Mouse (Mus musculus): ENCODE measurements around the gene Cpt1c. TPM values are rescaled to one million over a fixed set of nuclear protein-coding genes. Genes with fewer than 3 reads are reported as not detected.
A peak's percentile ranks its signal among the peaks of the same experiment; 100 is the strongest.

Cpt1c gene
- total and polyA plus RNA-seq, 2 experiments from 2014 or later, result 54.0 to 88.1 TPM

DNA sequence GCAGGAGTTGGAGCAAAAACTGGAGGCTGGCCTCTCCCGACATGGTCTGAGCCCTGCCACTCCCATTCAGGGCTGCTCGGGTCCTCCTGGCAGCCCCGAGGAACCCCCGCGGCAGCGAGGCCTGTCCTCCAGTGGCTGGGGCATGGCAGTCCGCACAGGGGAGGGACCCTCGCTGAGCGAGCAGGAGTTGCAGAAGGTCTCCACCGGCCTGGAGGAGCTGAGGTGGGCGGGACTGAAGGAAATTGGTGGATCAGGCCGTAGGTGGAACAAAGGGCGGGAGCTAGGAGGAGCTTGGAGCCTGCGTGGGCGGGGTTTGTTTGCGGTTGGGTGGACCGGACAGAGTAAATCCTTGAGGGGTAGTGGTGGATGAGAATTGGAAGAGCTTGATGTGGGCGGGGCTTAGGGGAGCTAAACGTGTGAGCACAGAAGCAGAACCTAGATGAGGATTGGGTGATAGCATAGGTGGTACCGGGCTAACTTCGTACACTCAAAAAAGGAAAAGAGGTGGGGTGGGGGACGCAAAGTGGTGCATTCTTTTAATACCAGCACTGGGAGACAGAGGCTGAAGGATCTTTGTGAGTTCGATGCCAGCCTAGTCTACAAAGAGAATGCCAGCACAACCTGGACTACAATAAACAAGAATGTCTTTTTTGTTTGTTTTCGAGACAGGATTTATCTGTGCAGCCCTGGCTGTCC, 21.9 kb downstream of the Cpt1c start:
- Histone ChIP-seq H3K27ac (ENCODE audit: low read depth, low read length) (no peak overlapping the region), H3K9me3 (ENCODE audit: low read length) (no peaks in the 10 kb centered on the region), H3K27me3 (ENCODE audit: insufficient read depth, low read length) (peaks cover 15% of the 10 kb centered on the region), H3K4me2 (ENCODE audit: low read depth, low read length, poor library complexity, severe bottlenecking) (peak overlapping the region; percentile 69), H3K4me3 (ENCODE audit: low read depth, low read length) (peak overlapping the region; percentile 42), H3K36me3 (ENCODE audit: insufficient read depth, low read length) (no peaks in the 10 kb centered on the region), H3K9ac (replicated peaks; ENCODE audit: low read length, poor library complexity, severe bottlenecking) (peak overlapping the region; percentile 55), H3K4me1 (ENCODE audit: insufficient read depth, low read length) (no peaks in the 10 kb centered on the region)
- 6% methylated on average over 24 of the region's 24 CpGs for WGBS
- peak; percentile 74 for ATAC-seq (ENCODE audit: low FRiP score)
- peak; percentile 94 for DNase-seq (ENCODE audit: low spot score)
- TF ChIP-seq CTCF (IDR thresholded peaks at IDR 0.05), result no peak

DNA sequence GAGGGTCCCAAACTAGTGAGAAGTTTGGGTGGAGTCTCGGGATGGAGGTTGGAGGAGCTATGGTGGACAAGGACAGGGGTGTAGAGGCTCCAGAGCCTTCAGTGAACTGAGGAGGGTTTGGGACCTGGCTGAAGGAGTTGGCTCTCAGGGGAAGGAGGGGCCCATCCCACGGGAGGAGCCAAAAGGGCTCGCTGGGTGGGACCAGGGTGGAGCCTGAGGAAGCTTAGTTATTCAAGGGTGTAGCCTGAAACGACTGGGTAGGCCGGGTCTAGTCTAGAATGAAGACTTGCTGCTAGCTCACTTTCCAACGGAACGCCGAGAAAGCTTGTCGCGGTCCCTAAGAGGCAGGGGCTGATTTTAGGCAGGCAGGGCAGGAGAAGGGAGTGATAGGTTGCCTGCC, 22.7 kb downstream of the Cpt1c start:
- no peak overlapping the region for H3K9ac ChIP-seq (replicated peaks; ENCODE audit: low read length, poor library complexity, severe bottlenecking)
- H3K4me1 ChIP-seq (ENCODE audit: insufficient read depth, low read length), result no peaks in the 10 kb centered on the region
- peaks cover 15% of the 10 kb centered on the region for H3K27me3 ChIP-seq (ENCODE audit: insufficient read depth, low read length)
- no peak for DNase-seq (ENCODE audit: low spot score)
- H3K4me2 ChIP-seq (ENCODE audit: low read depth, low read length, poor library complexity, severe bottlenecking), result peak overlapping the region; percentile 69
- peak overlapping the region; percentile 42 for H3K4me3 ChIP-seq (ENCODE audit: low read depth, low read length)
- H3K36me3 ChIP-seq (ENCODE audit: insufficient read depth, low read length), result no peaks in the 10 kb centered on the region
- 0% methylated on average over 10 of the region's 10 CpGs for WGBS
- H3K27ac ChIP-seq (ENCODE audit: low read depth, low read length), result no peak overlapping the region
- no peak for TF ChIP-seq CTCF (IDR thresholded peaks at IDR 0.05)
- peak; percentile 35; the same call in 1 of the 2 replicates for ATAC-seq (ENCODE audit: low FRiP score)
- H3K9me3 ChIP-seq (ENCODE audit: low read length), result no peaks in the 10 kb centered on the region

- Histone ChIP-seq H3K9ac (replicated peaks; ENCODE audit: low read length, poor library complexity, severe bottlenecking) (no peak overlapping the region), H3K27ac (ENCODE audit: low read depth, low read length) (no peak overlapping the region), H3K27me3 (ENCODE audit: insufficient read depth, low read length) (peaks cover 15% of the 10 kb centered on the region), H3K4me2 (ENCODE audit: low read depth, low read length, poor library complexity, severe bottlenecking) (no peak overlapping the region), H3K36me3 (ENCODE audit: insufficient read depth, low read length) (no peaks in the 10 kb centered on the region), H3K4me3 (ENCODE audit: low read depth, low read length) (no peak overlapping the region), H3K9me3 (ENCODE audit: low read length) (no peaks in the 10 kb centered on the region), H3K4me1 (ENCODE audit: insufficient read depth, low read length) (no peaks in the 10 kb centered on the region)
- DNase-seq (ENCODE audit: low spot score) (no peak), ATAC-seq (ENCODE audit: low FRiP score) (no peak)
- TF ChIP-seq CTCF (IDR thresholded peaks at IDR 0.05), result no peak
- 71% methylated on average over 6 of the region's 6 CpGs for WGBS
These were observed 24.7 kb downstream of the Cpt1c start for GRCm38 (mm10) chr7:44949922-44950321.

DNA sequence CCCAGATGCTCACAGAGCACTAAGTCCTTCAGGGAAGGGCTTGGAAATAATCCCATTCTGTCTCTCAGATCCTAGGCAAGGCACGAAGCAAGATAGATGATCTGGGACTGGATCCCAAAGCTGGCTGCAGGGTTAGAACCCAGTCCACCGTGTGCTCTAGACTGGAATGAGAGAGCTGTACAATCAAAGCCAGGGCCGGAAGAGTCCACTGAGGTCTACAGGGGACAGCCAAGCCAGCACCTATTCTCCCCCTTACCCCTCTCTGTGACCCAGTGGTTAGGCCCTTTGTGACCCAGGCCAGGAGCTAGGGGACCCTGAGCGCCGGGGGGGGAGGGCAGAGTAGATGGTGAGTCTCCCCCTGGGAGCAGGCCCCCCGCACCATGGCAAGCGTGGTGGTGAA, 31.7 kb downstream of the Cpt1c start, which contains the start of gene Tsks:
Tsks (plus strand) TSS at position 301 of the 400 bp plus-strand sequence.
- WGBS, result 76% methylated on average over 7 of the region's 7 CpGs
- Histone ChIP-seq H3K36me3 (ENCODE audit: insufficient read depth, low read length) (no peaks in the 10 kb centered on the region), H3K4me1 (ENCODE audit: insufficient read depth, low read length) (no peaks in the 10 kb centered on the region), H3K27me3 (ENCODE audit: insufficient read depth, low read length) (no peaks in the 10 kb centered on the region), H3K9ac (replicated peaks; ENCODE audit: low read length, poor library complexity, severe bottlenecking) (no peak within 1 kb of the TSS), H3K27ac (ENCODE audit: low read depth, low read length) (no peak within 1 kb of the TSS), H3K4me3 (ENCODE audit: low read depth, low read length) (no peak within 1 kb of the TSS), H3K4me2 (ENCODE audit: low read depth, low read length, poor library complexity, severe bottlenecking) (no peak within 1 kb of the TSS), H3K9me3 (ENCODE audit: low read length) (no peaks in the 10 kb centered on the region)
- DNase-seq (ENCODE audit: low spot score), result no peak
- ATAC-seq (ENCODE audit: low FRiP score), result no peak
- TF ChIP-seq CTCF (IDR thresholded peaks at IDR 0.05), result no peak

DNA sequence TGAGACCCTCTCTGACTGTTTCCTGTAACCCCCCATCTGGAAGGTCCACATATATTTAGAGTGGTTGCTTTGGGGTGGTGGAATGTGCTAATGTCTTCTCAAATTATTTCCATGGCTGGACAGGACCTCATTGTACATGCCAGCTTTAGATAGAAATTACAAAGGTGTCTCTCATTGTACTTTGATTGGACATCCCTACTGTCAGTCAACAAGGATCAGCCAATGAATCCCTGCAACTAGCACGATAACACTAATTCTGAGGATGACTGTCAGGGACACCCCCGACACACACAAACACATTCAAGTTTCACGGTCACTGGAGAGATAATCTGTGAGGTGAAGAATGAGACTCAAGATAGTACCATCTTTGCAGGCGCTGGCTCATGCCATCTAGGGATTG, 36.0 kb downstream of the Cpt1c start:
- no peak for TF ChIP-seq CTCF (IDR thresholded peaks at IDR 0.05)
- Histone ChIP-seq H3K4me2 (ENCODE audit: low read depth, low read length, poor library complexity, severe bottlenecking) (no peak overlapping the region), H3K9me3 (ENCODE audit: low read length) (0 out of 2 replicates have a peak, but pooled peaks cover 6% of the 10 kb centered on the region), H3K36me3 (ENCODE audit: insufficient read depth, low read length) (no peaks in the 10 kb centered on the region), H3K9ac (replicated peaks; ENCODE audit: low read length, poor library complexity, severe bottlenecking) (no peak overlapping the region), H3K27ac (ENCODE audit: low read depth, low read length) (no peak overlapping the region), H3K4me3 (ENCODE audit: low read depth, low read length) (no peak overlapping the region), H3K4me1 (ENCODE audit: insufficient read depth, low read length) (no peaks in the 10 kb centered on the region), H3K27me3 (ENCODE audit: insufficient read depth, low read length) (no peaks in the 10 kb centered on the region)
- ATAC-seq (ENCODE audit: low FRiP score), result no peak
- DNase-seq (ENCODE audit: low spot score), result no peak
- WGBS, result 91% methylated on average over 4 of the region's 4 CpGs

Measured in midbrain, postnatal 0 days (tissue).